Comparison of ENCODE assay signal across 22 mouse cellular contexts in genomic region chr3:117664316-117664715, GRCm38 (mm10).
DNase-seq lines count a peak whose midpoint lies in the region; ATAC-seq and TF ChIP-seq lines count a peak whose summit lies in the region.
"Had no signal": no experiment of that assay in that cellular context is flagged by ENCODE, and none has a peak within 500 bp of the region (broad histone marks: within the 10 kb centered on the region; RNA-seq: fewer than 3 reads in every experiment).

No protein-coding gene starts in this region.

- 63% methylated on average over 1 of the region's 1 CpGs for WGBS in forebrain, embryonic 12.5 days
- 74% methylated on average over 1 of the region's 1 CpGs for WGBS in forebrain, embryonic 11.5 days

- no peaks in the 10 kb centered on the region for H3K27me3 ChIP-seq in forebrain, embryonic 12.5 days
- H3K27me3 ChIP-seq in forebrain, embryonic 11.5 days (ENCODE audit: control insufficient read depth, insufficient read depth, low read length), result no peaks in the 10 kb centered on the region
- H3K27me3 ChIP-seq: CH12.LX; embryonic facial prominence, embryonic 12.5 days; forebrain, embryonic 15.5 days; heart, embryonic 13.5 days; hindbrain, embryonic 12.5 days had no signal

- H3K4me1 ChIP-seq in forebrain, embryonic 12.5 days, result no peaks in the 10 kb centered on the region
- no peaks in the 10 kb centered on the region for H3K4me1 ChIP-seq in forebrain, embryonic 11.5 days (replicated peaks; ENCODE audit: control insufficient read depth, insufficient read depth, low read length)
- H3K4me1 ChIP-seq: embryonic facial prominence, embryonic 12.5 days; forebrain, embryonic 15.5 days; hindbrain, embryonic 12.5 days had no signal

- H3K9me3 ChIP-seq in forebrain, embryonic 12.5 days, result no peaks in the 10 kb centered on the region
- no peaks in the 10 kb centered on the region for H3K9me3 ChIP-seq in forebrain, embryonic 11.5 days (ENCODE audit: control insufficient read depth, low read length)
- H3K9me3 ChIP-seq: embryonic facial prominence, embryonic 12.5 days; forebrain, embryonic 15.5 days; heart, embryonic 13.5 days; hindbrain, embryonic 12.5 days had no signal

- peak; percentile 33; the same call in 1 of the 2 replicates for ATAC-seq in forebrain, embryonic 12.5 days (ENCODE audit: low FRiP score)
- no peak for ATAC-seq in forebrain, embryonic 11.5 days (replicated peaks; ENCODE audit: low FRiP score)
- ATAC-seq: forebrain, embryonic 15.5 days; hindbrain, embryonic 16.5 days; inflammation-experienced regulatory T-cells, adult 6 months; intestine, postnatal 0 days had no signal

- no peaks in the 10 kb centered on the region for H3K36me3 ChIP-seq in forebrain, embryonic 12.5 days (replicated peaks)
- no peaks in the 10 kb centered on the region for H3K36me3 ChIP-seq in forebrain, embryonic 11.5 days (ENCODE audit: control insufficient read depth, insufficient read depth, low read length)
- H3K36me3 ChIP-seq: embryonic facial prominence, embryonic 12.5 days; forebrain, embryonic 15.5 days; heart, embryonic 13.5 days; hindbrain, embryonic 12.5 days had no signal

- no peak overlapping the region for H3K9ac ChIP-seq in forebrain, embryonic 12.5 days
- no peak overlapping the region for H3K9ac ChIP-seq in forebrain, embryonic 11.5 days (ENCODE audit: low read length)
- H3K9ac ChIP-seq: embryonic facial prominence, embryonic 12.5 days; forebrain, embryonic 15.5 days; heart, embryonic 13.5 days; hindbrain, embryonic 12.5 days had no signal

- intact Hi-C loops in gastrocnemius, adult 2 months (cut with DNase I), result no loop called here

- DNase-seq in forebrain, embryonic 11.5 days (ENCODE audit: low spot score), result no peak
- peak; percentile 19 to 54 for DNase-seq in frontal cortex, adult 2 months (ENCODE audit: extremely low spot score in 1 of 2, low spot score in 1 of 2)
- DNase-seq in frontal cortex, postnatal 14 days (ENCODE audit: low spot score in 2 of 2), result no peak
- peak; percentile 27 for DNase-seq in right cerebral cortex, adult 18-20 months
- no peak for DNase-seq in right cerebral cortex, adult 2 months (ENCODE audit: low spot score in 2 of 2)
- DNase-seq in telencephalon, adult 2 months (ENCODE audit: low read depth, low spot score), result peak; percentile 67
- DNase-seq in gastrocnemius, adult 2 months, result no peak
- DNase-seq: adrenal gland, postnatal 10 days; cerebellum, adult 2 months; cerebellum, postnatal 10 days; gastrocnemius, postnatal 25 days; heart, postnatal 4 days; kidney, adult 8-10 months had no signal

- H3K4me3 ChIP-seq in forebrain, embryonic 12.5 days (replicated peaks), result no peak overlapping the region
- no peak overlapping the region for H3K4me3 ChIP-seq in forebrain, embryonic 11.5 days (ENCODE audit: low read depth, low read length)
- no peak overlapping the region for H3K4me3 ChIP-seq in gastrocnemius, adult 2 months
- H3K4me3 ChIP-seq: embryonic facial prominence, embryonic 12.5 days; forebrain, embryonic 15.5 days; heart, embryonic 13.5 days; hindbrain, embryonic 12.5 days had no signal

- no peak overlapping the region for H3K27ac ChIP-seq in forebrain, embryonic 12.5 days
- H3K27ac ChIP-seq in forebrain, embryonic 11.5 days (ENCODE audit: low read depth, low read length), result no peak overlapping the region
- no peak overlapping the region for H3K27ac ChIP-seq in gastrocnemius, adult 2 months
- H3K27ac ChIP-seq: embryonic facial prominence, embryonic 12.5 days; forebrain, embryonic 15.5 days; heart, embryonic 13.5 days; hindbrain, embryonic 12.5 days had no signal

- no peak for TF ChIP-seq CTCF in gastrocnemius, adult 2 months (IDR thresholded peaks at IDR 0.05)

- H3K4me2 ChIP-seq in forebrain, embryonic 12.5 days, result no peak overlapping the region
- no peak overlapping the region for H3K4me2 ChIP-seq in forebrain, embryonic 11.5 days (ENCODE audit: low read depth, low read length, severe bottlenecking)
- H3K4me2 ChIP-seq: embryonic facial prominence, embryonic 12.5 days; forebrain, embryonic 15.5 days; heart, embryonic 13.5 days; hindbrain, embryonic 12.5 days had no signal

Comparison
In these comparisons a context has a peak if more than half of its experiments do, and no peak if none do; other contexts are left out.
1. DNase-seq: peak in frontal cortex, adult 2 months (2 of 2), right cerebral cortex, adult 18-20 months (single experiment) and telencephalon, adult 2 months (single experiment); none in forebrain, embryonic 11.5 days (single experiment), frontal cortex, postnatal 14 days (0 of 2), right cerebral cortex, adult 2 months (0 of 2) and gastrocnemius, adult 2 months (single experiment).